Mouse (Mus musculus) spleen, embryonic (tissue): Measurements from ENCODE around the gene Magee1.
"Not testable (repeated sequence)": the region's sequence is repeated elsewhere in the genome, so short reads cannot be mapped to it uniquely, and the experiment has no call there.

Source experiments
- CTCF ChIA-PET: fragments of 350-600 bp; sonication (Branson Sonifier 250); formaldehyde crosslinking; loops from one replicate; lab custom pipeline; 2022; lab: Charles Lee

Magee1 gene

GRCm38 (mm10) chrX:105120275-105121226 is at the start of gene Magee1:
Gene Magee1 (plus strand): TSS chrX:105120378.
- CTCF ChIA-PET = no interaction called here

- CTCF ChIA-PET = interaction anchor here (0.6 to 0.7 kb wide), 2 partner anchors 26 to 597 kb away, joined by 5 to 27 read pairs; no protein-coding TSS in a partner anchor
Measured at GRCm38 (mm10) chrX:105079151-105079550, 41.0 kb upstream of the Magee1 start.

- CTCF ChIA-PET = no interaction called here
Measured at GRCm38 (mm10) chrX:105079615-105080092, 40.5 kb upstream of the Magee1 start, which contains the start of gene Pbdc1. Gene Pbdc1 (plus strand): TSS chrX:105079756.

DNA sequence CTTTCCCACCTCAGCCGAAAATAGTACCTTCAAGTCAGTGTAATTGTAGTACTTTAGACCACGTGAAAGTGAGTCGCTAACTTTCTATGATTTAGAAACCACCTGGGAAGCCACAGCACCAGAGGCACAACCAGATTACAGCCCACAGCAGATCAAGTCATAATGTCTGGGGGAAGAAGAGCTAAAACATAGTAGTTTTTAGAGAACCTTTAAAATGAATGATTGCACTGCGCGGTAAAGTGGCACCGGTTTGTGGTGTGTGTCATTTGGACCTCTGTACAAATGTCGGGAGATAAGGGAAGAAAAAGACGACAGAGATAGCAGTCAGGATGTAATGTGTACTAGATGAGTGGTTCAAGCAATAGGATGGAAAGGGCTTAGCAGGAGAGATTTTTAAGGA is 40.1 kb upstream of the Magee1 start:
- CTCF ChIA-PET = no interaction called here

GRCm38 (mm10) chrX:105083013-105083412 is 37.2 kb upstream of the Magee1 start:
- CTCF ChIA-PET = not testable (repeated sequence)

DNA sequence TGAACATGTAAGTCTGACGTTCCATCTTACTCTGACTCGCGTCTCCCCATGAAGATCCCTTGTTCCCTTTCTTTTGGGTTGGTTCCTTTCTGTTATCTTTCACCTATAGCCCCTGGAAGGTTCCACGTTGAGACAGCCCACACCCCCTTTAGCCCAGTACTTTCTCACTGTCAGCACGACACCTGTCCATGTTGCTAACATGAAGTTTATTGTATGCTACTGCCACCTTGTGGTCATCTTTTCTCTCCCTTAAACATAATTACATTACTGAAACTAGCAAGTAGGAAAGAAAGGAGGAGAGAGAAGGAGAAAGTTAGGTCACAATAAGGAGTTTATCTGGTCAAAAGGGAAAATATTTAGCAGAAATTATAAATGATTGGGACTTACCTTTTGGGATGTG is 16.0 kb upstream of the Magee1 start:
- CTCF ChIA-PET = no interaction called here

DNA sequence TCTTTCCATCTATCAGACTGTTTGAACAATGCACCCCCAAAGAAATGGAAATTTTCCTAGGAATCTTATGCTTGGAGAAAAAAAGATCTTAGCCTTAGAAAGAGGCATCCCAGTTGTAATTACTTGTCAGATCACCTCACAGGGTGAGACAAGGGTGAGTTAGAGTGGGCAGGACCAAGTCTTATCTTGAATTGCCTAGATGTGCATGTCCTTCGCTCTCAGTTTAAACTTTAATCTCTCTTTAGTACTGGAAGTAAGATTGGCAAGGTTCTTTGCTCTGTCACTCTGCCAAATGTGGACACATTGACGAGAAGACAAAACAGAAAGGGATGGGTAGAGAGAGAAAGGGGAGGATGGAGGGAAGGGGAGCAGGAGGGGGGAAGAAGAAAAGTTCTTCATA is 5.2 kb upstream of the Magee1 start:
- CTCF ChIA-PET = no interaction called here

DNA sequence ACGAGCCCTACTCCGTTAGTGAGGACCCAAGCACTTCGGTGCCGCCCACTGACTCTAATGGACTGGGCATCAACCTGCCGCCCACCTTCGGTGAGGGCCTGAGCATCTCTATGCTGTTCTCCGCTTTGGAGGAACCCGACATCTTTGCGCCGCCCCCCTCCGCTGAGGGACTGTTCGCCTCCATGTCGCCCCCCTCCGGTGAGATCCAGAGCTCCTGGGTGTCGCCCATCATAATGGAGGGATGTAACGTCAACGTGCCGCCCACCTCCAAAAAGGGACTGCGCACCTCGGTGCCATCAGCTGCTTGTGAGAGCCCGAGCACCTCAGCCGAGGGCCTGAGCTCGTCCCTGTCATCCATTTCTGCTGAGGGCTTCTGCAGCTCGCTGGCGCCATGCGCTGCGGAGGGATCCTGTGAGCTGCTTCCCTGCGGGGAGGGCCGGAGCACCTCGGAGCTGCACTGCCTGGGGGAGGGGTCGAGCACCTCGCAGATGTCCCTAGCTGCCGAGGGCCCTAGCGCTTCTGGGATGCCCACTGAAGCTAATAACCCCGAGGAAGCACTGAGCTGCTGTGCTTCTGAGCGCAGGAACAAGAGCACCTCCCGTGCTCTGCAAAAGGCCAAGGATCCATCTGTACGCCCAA is 1.2 kb downstream of the Magee1 start:
- CTCF ChIA-PET = interaction anchor here (0.6 kb wide), 1 partner anchor 41 kb away, joined by 3 read pairs; no protein-coding TSS in a partner anchor

GRCm38 (mm10) chrX:105124903-105125302 is 4.7 kb downstream of the Magee1 start:
- CTCF ChIA-PET = no interaction called here

DNA sequence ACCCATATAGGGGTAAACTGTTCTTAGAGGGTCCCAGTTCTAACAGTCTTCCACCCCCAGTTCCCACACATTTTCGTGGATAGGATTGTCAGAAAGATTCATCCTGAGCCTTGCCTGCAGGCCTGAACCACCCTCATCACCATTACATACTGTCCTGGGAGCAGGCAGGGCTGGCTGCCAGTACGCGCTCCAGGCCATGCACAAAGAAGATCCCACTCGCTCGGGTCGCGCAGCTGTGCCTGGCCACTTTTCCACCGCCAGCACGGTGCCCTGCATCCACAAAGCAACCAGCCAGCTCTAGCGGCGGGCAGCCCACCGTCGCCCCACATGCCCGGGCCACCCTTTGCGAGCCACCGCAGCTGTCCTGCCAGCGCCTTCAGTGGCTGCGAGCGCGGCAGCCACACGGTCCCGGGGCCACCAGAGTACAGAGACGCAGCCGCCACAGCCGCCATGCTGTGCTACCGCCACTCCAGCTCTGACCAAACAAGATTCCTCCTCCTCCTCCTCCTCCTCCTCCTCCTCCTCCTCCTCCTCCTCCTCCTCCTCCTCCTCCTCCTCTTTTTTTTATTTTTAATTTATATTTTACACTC is 31.8 kb downstream of the Magee1 start:
- CTCF ChIA-PET = no interaction called here

- CTCF ChIA-PET = not testable (repeated sequence)
Measured at GRCm38 (mm10) chrX:105165007-105165406, 44.8 kb downstream of the Magee1 start.

DNA sequence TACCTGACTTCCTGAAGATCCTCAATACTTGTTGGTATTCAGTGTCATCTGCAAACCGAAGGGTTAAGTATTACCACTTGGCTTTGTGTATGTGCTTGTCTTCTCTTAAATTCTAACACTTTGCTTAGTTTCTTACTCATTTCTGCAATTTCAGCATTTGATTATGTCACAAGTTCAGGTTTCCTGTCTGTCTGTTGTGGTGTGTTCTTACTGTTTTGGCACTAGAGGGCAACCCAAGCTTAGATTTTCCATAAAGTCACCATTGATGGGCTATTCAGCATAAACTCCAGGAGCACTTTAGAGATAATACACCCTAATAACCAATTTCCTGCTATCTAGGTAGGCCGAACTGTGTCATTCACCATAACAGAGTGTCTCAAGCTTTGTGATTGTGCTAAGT is 47.0 kb downstream of the Magee1 start:
- CTCF ChIA-PET = interaction anchor here (0.8 kb wide), 1 partner anchor 1414 kb away, joined by 3 read pairs; no protein-coding TSS in a partner anchor
